Mouse (Mus musculus): Measurements from ENCODE around the gene Ptpdc1. TPM values are rescaled to one million over a fixed set of nuclear protein-coding genes. Genes with fewer than 3 reads are reported as not detected.
A peak's percentile ranks its signal among the peaks of the same experiment; 100 is the strongest.

Gene Ptpdc1
- total and polyA plus RNA-seq, 3 experiments, result not detected

DNA sequence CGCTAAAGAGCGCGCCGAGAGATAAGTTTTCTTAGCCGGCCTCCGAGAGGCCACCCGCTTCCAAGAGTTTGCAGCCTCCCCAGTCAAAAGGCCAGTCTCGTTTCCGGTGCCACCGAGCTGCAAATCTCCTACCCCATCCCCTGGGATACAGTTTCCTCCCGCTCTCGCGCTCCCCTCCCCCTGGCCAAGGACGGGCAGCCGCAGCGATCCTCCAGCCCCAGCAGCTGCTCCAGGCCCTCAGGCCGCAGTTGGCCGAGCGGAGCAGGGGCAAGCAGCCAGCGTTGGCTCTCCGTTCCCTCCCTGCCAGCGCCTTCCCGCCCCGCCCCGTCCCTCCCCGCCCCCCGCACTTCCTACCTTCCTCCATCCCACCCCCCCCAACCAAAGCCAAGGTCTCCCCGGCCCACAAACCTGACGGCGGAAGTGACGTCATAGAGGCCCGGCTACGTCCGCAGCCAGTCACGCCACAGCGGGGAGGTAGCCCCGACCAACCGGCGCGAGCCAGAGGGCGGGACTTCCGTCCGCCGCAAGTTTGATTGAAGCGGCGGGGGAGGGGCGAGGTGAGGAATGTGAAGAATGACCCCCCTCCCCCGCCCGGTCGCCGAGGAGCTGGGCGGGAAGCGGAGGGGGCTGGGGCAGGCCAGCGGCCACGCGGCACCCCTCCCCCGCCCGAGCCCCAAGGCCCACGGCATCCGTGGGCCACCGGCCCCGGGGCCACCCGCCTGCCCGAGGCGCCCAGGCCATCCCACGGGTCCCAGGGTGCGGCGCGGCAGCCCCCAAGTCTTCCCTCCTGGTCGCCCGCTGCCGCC is 79.8 kb downstream of the Ptpdc1 start:
- peak overlapping the region; percentile 80 to 96 (median 89) for H3K4me3 ChIP-seq (replicated peaks in 1 of 3; ENCODE audit: low read depth in 2 of 3, low read length in 2 of 3, poor library complexity in 1 of 3)
- no peak for TF ChIP-seq USF2 (conservative IDR thresholded peaks at IDR 0.05; ENCODE audit: low read depth, low read length)
- no peak for TF ChIP-seq EP300 (IDR thresholded peaks at IDR 0.05; ENCODE audit: low read length)
- TF ChIP-seq TBP (conservative IDR thresholded peaks at IDR 0.05; ENCODE audit: low read depth, low read length), result no peak
- no peak for TF ChIP-seq ZKSCAN1 (IDR thresholded peaks at IDR 0.05; ENCODE audit: borderline replicate concordance, low read depth, low read length)
- no peak for TF ChIP-seq SMC3 (IDR thresholded peaks at IDR 0.05; ENCODE audit: low read depth, low read length)
- peak; percentile 28; the same call in 1 of the 2 replicates for TF ChIP-seq ZMIZ1 (IDR thresholded peaks at IDR 0.05; ENCODE audit: low read depth, low read length)
- TF ChIP-seq ZNF384 (IDR thresholded peaks at IDR 0.05; ENCODE audit: low read depth, low read length), result no peak
- peak; percentile 90 for TF ChIP-seq MAZ (IDR thresholded peaks at IDR 0.05; ENCODE audit: low read depth, low read length)
- 0 out of 2 replicates have a peak, but pooled peaks have one; percentile 29 for TF ChIP-seq ETS1 (conservative IDR thresholded peaks at IDR 0.05; ENCODE audit: low read depth, low read length)
- no peak for TF ChIP-seq NELFE (IDR thresholded peaks at IDR 0.05; ENCODE audit: low read depth, low read length)
- TF ChIP-seq SIN3A (IDR thresholded peaks at IDR 0.05; ENCODE audit: low read length), result peak; percentile 42; the same call in 1 of the 2 replicates
- TF ChIP-seq TCF12 (IDR thresholded peaks at IDR 0.05; ENCODE audit: low read depth, low read length), result peak; percentile 46; the same call in 1 of the 2 replicates
- peak; percentile 47; the same call in 1 of the 2 replicates for TF ChIP-seq MAX (IDR thresholded peaks at IDR 0.05; ENCODE audit: low read length)
- peak; percentile 77; the same call in 1 of the 2 replicates for TF ChIP-seq KAT2A (IDR thresholded peaks at IDR 0.05; ENCODE audit: insufficient replicate concordance, low read length)
- TF ChIP-seq USF1 (IDR thresholded peaks at IDR 0.05; ENCODE audit: low read depth, low read length), result no peak
- no peak; the same call in 1 of the 2 replicates for TF ChIP-seq MXI1 (IDR thresholded peaks at IDR 0.05; ENCODE audit: low read depth, low read length)
- peak; percentile 70; the same call in 1 of the 2 replicates for TF ChIP-seq POLR2AphosphoS2 (IDR thresholded peaks at IDR 0.05; ENCODE audit: low read depth, low read length)
- peak; percentile 42; the same call in 1 of the 2 replicates for TF ChIP-seq POLR2A (IDR thresholded peaks at IDR 0.05; ENCODE audit: low read depth, low read length)
- TF ChIP-seq JUN (IDR thresholded peaks at IDR 0.05; ENCODE audit: insufficient read depth, low read depth, low read length), result 0 out of 2 replicates have a peak, but pooled peaks have one; percentile 20
- TF ChIP-seq MYC (IDR thresholded peaks at IDR 0.05; ENCODE audit: low read depth, low read length), result no peak
- 0 out of 2 replicates have a peak, but pooled peaks have one; percentile 42 for TF ChIP-seq E2F4 (IDR thresholded peaks at IDR 0.05; ENCODE audit: insufficient replicate concordance, low read depth, low read length)
- TF ChIP-seq CHD2 (IDR thresholded peaks at IDR 0.05; ENCODE audit: low read length), result peak; percentile 97
- no peak for TF ChIP-seq GABPA (IDR thresholded peaks at IDR 0.05; ENCODE audit: insufficient replicate concordance, low read depth, low read length)
- no peak for TF ChIP-seq NRF1 (IDR thresholded peaks at IDR 0.05; ENCODE audit: low read depth, low read length)
- TF ChIP-seq RAD21 (IDR thresholded peaks at IDR 0.05; ENCODE audit: low read depth, low read length), result no peak
- TF ChIP-seq ELF1 (IDR thresholded peaks at IDR 0.05; ENCODE audit: low read depth, low read length), result peak; percentile 75
- TF ChIP-seq JUND (conservative IDR thresholded peaks at IDR 0.05; ENCODE audit: low read depth, low read length), result no peak
- TF ChIP-seq PAX5 (IDR thresholded peaks at IDR 0.05; ENCODE audit: low read length), result no peak
- peak; percentile 82 for TF ChIP-seq HCFC1 (IDR thresholded peaks at IDR 0.05; ENCODE audit: low read depth, low read length)
- TF ChIP-seq MAFK (IDR thresholded peaks at IDR 0.05; ENCODE audit: insufficient replicate concordance, low read length), result no peak
- 0 out of 2 replicates have a peak, but pooled peaks have one; percentile 5 for TF ChIP-seq UBTF (IDR thresholded peaks at IDR 0.05; ENCODE audit: low read depth, low read length)
- peak; percentile 65; the same call in 1 of the 2 replicates for TF ChIP-seq MEF2A (IDR thresholded peaks at IDR 0.05; ENCODE audit: borderline replicate concordance, low read depth, low read length)
- no peak for TF ChIP-seq CHD1 (IDR thresholded peaks at IDR 0.05; ENCODE audit: low read depth, low read length)
- no peak for TF ChIP-seq RCOR1 (conservative IDR thresholded peaks at IDR 0.05; ENCODE audit: low read depth, low read length)
- DNase-seq (ENCODE audit: extremely low read depth), result peak; percentile 98
- H3K4me2 ChIP-seq (ENCODE audit: insufficient read depth, low read depth, poor library complexity, severe bottlenecking), result peak overlapping the region; percentile 39; the same call in 1 of the 2 replicates
- H3K36me3 ChIP-seq (replicated peaks in 1 of 2; ENCODE audit: control insufficient read depth in 1 of 2, insufficient read depth in 1 of 2, low read length in 1 of 2), result peaks cover 0 to 3% of the 10 kb centered on the region in 2 experiments
- H3K27ac ChIP-seq (ENCODE audit: insufficient read depth, low read depth), result peak overlapping the region; percentile 89
- H3K27me3 ChIP-seq (replicated peaks), result no peaks in the 10 kb centered on the region
- peak overlapping the region; percentile 98 for H3K9ac ChIP-seq (ENCODE audit: insufficient read depth, low read depth)
- in situ Hi-C loops (cut with MboI; ENCODE audit: low pct_ligation_motif_present, low pct_unique_long_range_greater_than_20kb, low sequenced_read_pairs), result loop anchor here (25.0 kb wide), 1 partner anchor 267 kb away; no protein-coding TSS in a partner anchor
- H3K4me1 ChIP-seq (ENCODE audit: control insufficient read depth in 1 of 2, insufficient read depth in 2 of 2), result peaks cover 0 to 38% of the 10 kb centered on the region in 2 experiments; a peak in 2 of 4 replicates
- peaks cover 37% of the 10 kb centered on the region for H3K79me2 ChIP-seq (replicated peaks; ENCODE audit: control insufficient read depth, extremely low read depth, insufficient read depth, poor library complexity, severe bottlenecking)
- dilution Hi-C loops (cut with MboI; ENCODE audit: extremely low pct_ligation_motif_present, extremely low pct_unique_long_range_greater_than_20kb, low sequenced_read_pairs), result no loop called here
- H3K9me3 ChIP-seq (replicated peaks; ENCODE audit: low read length), result no peaks in the 10 kb centered on the region
